Mouse (Mus musculus): ENCODE measurements at regions not wholly inside any gene's neighbourhood (a gene's known extent, or its start where the extent isn't known, plus 50 kb on each side); places are given as distances from the start of the nearest gene placed in this dataset.

DNA sequence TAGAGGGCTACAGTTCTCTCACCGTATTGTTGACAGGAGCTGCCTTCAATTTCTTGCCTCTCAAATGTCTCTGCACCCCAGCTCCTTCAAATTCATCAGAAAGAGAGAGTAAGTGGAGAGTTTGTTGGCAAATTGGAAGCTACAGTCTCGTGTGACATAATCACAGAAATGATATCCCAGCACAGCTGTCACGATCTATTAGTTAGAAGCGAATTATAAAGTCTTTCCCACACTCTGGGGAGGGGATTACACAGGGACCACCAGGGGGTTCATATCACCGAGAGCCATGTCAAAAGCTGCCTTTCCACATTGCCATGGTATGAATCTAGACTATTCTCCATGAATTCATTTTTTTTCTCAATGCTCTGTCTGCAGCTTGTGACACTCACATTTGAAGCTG is 260.3 kb upstream of the Gm9747 start:
- TF ChIP-seq CTCF (conservative IDR thresholded peaks at IDR 0.05; ENCODE audit: low read length): no peak
- TF ChIP-seq NANOG (IDR thresholded peaks at IDR 0.05; ENCODE audit: borderline replicate concordance, low read length): no peak
- TF ChIP-seq POU5F1 (IDR thresholded peaks at IDR 0.05; ENCODE audit: borderline replicate concordance, low read length): no peak
- no peaks in the 10 kb centered on the region for H3K4me1 ChIP-seq (replicated peaks; ENCODE audit: low read depth, low read length)

DNA sequence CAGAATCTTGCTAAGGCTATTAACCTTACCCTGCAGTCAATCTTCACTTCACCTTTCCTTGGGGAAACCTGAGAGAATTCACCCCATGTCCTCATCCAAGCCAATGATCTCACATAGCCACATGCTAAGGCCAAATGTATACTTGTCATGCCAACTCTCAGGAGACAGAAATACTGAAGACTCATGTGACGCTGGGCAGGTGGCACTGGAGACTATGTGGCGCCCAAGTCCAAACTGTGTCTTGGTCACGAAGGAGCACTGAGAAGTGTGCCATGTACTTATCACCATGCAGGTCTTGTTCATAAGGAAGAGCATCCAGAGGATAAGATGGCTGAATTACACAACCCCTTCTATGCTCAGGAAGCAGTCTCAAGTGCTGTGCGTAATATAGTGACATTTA is 259.4 kb upstream of the Gm9747 start:
- no peak for TF ChIP-seq POU5F1 (IDR thresholded peaks at IDR 0.05; ENCODE audit: borderline replicate concordance, low read length)
- TF ChIP-seq NANOG (IDR thresholded peaks at IDR 0.05; ENCODE audit: borderline replicate concordance, low read length): no peak
- no peak for TF ChIP-seq CTCF (conservative IDR thresholded peaks at IDR 0.05; ENCODE audit: low read length)
- no peaks in the 10 kb centered on the region for H3K4me1 ChIP-seq (replicated peaks; ENCODE audit: low read depth, low read length)

More for the DNA sequence above, 260.3 kb upstream of the Gm9747 start:
- Histone ChIP-seq H3K36me3 (ENCODE audit: insufficient read depth, low read length) (no peaks in the 10 kb centered on the region), H3K4me3 (replicated peaks; ENCODE audit: low read length) (no peak overlapping the region), H3K9me3 (ENCODE audit: low read length) (peaks cover 5% of the 10 kb centered on the region; the same call in 1 of the 2 replicates), H3K27me3 (ENCODE audit: insufficient read depth, low read length) (no peaks in the 10 kb centered on the region)

DNA sequence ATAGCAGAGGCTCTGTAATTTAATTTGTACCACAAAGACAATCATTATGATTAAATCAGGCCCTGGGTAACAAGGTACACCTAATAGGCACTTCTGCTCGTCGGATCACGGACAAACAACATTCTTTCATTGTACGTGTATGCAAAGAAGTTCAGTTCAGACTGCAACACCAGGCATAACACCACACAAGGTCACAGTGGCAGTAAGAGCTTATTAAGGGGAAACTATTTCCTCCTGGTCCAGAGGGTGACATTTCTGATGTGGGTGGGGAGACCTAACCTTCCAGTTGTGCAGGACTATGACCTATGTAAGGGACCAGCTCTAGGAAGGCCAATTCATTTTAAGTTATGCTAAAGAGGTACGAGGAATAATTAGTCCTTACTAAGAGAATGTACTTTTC is 225.0 kb upstream of the Gm9747 start:
- Histone ChIP-seq H3K4me3 (replicated peaks; ENCODE audit: low read length) (no peak overlapping the region), H3K4me1 (replicated peaks; ENCODE audit: low read depth, low read length) (peaks cover 10% of the 10 kb centered on the region), H3K9me3 (ENCODE audit: low read length) (no peaks in the 10 kb centered on the region), H3K36me3 (ENCODE audit: insufficient read depth, low read length) (no peaks in the 10 kb centered on the region), H3K27me3 (ENCODE audit: insufficient read depth, low read length) (0 out of 2 replicates have a peak, but pooled peaks cover 2% of the 10 kb centered on the region)
- no peak for TF ChIP-seq NANOG (IDR thresholded peaks at IDR 0.05; ENCODE audit: borderline replicate concordance, low read length)

More for the DNA sequence above, 259.4 kb upstream of the Gm9747 start:
- no peaks in the 10 kb centered on the region for H3K27me3 ChIP-seq (ENCODE audit: insufficient read depth, low read length)
- no peak overlapping the region for H3K4me3 ChIP-seq (replicated peaks; ENCODE audit: low read length)
- H3K9me3 ChIP-seq (ENCODE audit: low read length): peaks cover 10% of the 10 kb centered on the region; the same call in 1 of the 2 replicates
- no peaks in the 10 kb centered on the region for H3K36me3 ChIP-seq (ENCODE audit: insufficient read depth, low read length)

DNA sequence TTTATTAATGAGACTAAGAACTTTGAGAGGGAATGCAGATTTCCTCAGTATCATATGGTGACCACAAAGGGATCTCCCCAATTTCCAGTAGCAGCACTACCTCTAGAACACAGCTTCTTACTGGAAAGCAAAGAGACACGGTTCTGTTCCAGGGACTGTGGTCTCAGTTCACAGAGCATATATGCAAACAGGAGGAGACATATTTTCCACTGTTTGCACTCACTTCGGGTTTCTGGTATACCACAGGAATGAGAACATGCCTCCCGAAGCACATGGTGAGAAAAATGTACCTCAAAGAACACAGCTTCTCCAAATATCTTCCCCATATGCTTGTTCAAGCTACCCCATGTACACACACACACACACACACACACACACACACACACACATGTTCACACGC is 224.1 kb upstream of the Gm9747 start:
- no peaks in the 10 kb centered on the region for H3K36me3 ChIP-seq (ENCODE audit: insufficient read depth, low read length)
- H3K4me1 ChIP-seq (replicated peaks; ENCODE audit: low read depth, low read length): peaks cover 10% of the 10 kb centered on the region
- TF ChIP-seq POU5F1 (IDR thresholded peaks at IDR 0.05; ENCODE audit: borderline replicate concordance, low read length) (no peak), CTCF (conservative IDR thresholded peaks at IDR 0.05; ENCODE audit: low read length) (no peak), NANOG (IDR thresholded peaks at IDR 0.05; ENCODE audit: borderline replicate concordance, low read length) (no peak)
- H3K27me3 ChIP-seq (ENCODE audit: insufficient read depth, low read length): peaks cover 3% of the 10 kb centered on the region; the same call in 1 of the 2 replicates
- H3K4me3 ChIP-seq (replicated peaks; ENCODE audit: low read length): no peak overlapping the region
- no peaks in the 10 kb centered on the region for H3K9me3 ChIP-seq (ENCODE audit: low read length)

DNA sequence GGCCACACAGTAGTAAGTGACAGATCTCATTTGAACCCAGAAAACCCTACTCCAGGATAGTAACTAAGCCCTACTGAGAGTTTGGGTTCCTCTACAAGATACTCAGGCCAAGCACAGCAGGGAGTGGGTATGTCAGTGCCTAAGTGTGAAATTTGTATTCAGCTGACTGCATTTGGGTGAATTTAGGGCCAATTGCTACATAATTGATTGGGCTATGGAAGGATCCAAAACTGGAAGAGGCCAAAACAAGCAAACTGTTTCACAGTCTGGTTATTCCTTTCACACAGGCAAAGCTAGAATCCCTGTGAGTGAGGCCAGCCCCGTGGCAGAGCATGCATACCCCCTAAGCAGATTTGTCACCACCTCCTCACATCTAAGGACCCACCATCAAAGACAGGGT is 221.9 kb upstream of the Gm9747 start:
- no peak for TF ChIP-seq POU5F1 (IDR thresholded peaks at IDR 0.05; ENCODE audit: borderline replicate concordance, low read length)
- no peak for TF ChIP-seq CTCF (conservative IDR thresholded peaks at IDR 0.05; ENCODE audit: low read length)
- TF ChIP-seq NANOG (IDR thresholded peaks at IDR 0.05; ENCODE audit: borderline replicate concordance, low read length): no peak
- no peaks in the 10 kb centered on the region for H3K36me3 ChIP-seq (ENCODE audit: insufficient read depth, low read length)
- H3K4me1 ChIP-seq (replicated peaks; ENCODE audit: low read depth, low read length): peaks cover 10% of the 10 kb centered on the region
- H3K4me3 ChIP-seq (replicated peaks; ENCODE audit: low read length): no peak overlapping the region
- H3K27me3 ChIP-seq (ENCODE audit: insufficient read depth, low read length): peaks cover 3% of the 10 kb centered on the region; the same call in 1 of the 2 replicates
- no peaks in the 10 kb centered on the region for H3K9me3 ChIP-seq (ENCODE audit: low read length)

DNA sequence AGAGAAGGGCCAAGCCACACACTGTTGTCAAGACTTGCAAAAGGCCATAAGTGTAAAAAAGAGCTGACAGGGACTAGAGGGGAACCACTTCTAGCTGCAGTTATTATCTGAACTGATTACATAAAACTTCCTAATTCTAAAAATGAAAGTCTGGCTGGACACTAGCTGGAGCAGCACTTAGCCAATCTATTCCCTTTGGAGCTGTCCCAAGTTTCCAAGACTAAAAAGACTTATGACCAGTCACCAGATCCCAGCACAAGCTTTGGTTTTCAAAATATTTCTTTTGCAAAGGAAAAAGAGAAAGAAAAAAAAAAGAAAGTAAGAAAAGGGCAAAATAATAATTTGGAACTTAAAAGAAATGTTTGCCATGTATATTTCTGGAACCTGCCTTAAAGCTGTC is 217.6 kb upstream of the Gm9747 start:
- H3K9me3 ChIP-seq (ENCODE audit: low read length): no peaks in the 10 kb centered on the region
- TF ChIP-seq NANOG (IDR thresholded peaks at IDR 0.05; ENCODE audit: borderline replicate concordance, low read length): no peak
- no peak for TF ChIP-seq POU5F1 (IDR thresholded peaks at IDR 0.05; ENCODE audit: borderline replicate concordance, low read length)
- no peak for TF ChIP-seq CTCF (conservative IDR thresholded peaks at IDR 0.05; ENCODE audit: low read length)
- no peak overlapping the region for H3K4me3 ChIP-seq (replicated peaks; ENCODE audit: low read length)
- no peaks in the 10 kb centered on the region for H3K4me1 ChIP-seq (replicated peaks; ENCODE audit: low read depth, low read length)
- no peaks in the 10 kb centered on the region for H3K36me3 ChIP-seq (ENCODE audit: insufficient read depth, low read length)
- peaks cover 3% of the 10 kb centered on the region; the same call in 1 of the 2 replicates for H3K27me3 ChIP-seq (ENCODE audit: insufficient read depth, low read length)

DNA sequence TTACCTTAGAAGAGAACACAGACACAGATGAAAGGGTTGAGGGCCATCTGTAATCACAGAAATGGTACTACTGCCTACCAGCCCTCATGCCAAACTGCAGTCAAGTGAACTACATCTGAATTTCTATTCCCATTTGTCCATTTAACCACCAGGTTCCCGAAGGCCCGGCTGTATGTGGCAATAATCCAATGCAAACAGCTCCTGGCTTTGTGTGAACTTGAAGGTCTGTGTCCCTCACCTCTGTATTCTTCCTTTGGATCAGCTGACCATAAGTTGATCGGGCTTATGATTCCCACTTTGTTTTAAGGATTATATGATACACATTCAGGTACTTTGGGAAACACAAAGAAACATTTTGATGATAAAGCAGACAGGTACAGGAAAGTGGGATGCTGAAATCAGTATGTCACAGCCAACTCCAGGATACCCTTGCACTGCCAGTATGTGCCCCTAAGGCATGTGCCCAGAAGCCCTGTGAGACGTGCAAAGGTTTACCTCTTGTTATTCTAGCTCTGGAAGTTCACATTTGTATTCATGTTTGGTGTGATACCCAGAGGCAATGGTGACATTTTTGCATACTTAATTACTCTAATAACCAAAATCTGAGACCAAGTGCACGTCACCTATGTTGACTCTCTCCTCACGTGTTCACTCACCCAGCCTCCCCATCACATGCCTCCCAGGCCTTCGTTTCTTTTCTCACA is 214.1 kb upstream of the Gm9747 start:
- Histone ChIP-seq H3K9me3 (ENCODE audit: low read length) (no peaks in the 10 kb centered on the region), H3K4me1 (replicated peaks; ENCODE audit: low read depth, low read length) (no peaks in the 10 kb centered on the region), H3K4me3 (replicated peaks; ENCODE audit: low read length) (no peak overlapping the region), H3K27me3 (ENCODE audit: insufficient read depth, low read length) (no peaks in the 10 kb centered on the region), H3K36me3 (ENCODE audit: insufficient read depth, low read length) (no peaks in the 10 kb centered on the region)
- TF ChIP-seq POU5F1 (IDR thresholded peaks at IDR 0.05; ENCODE audit: borderline replicate concordance, low read length): no peak
- TF ChIP-seq CTCF (conservative IDR thresholded peaks at IDR 0.05; ENCODE audit: low read length): no peak
- no peak for TF ChIP-seq NANOG (IDR thresholded peaks at IDR 0.05; ENCODE audit: borderline replicate concordance, low read length)

DNA sequence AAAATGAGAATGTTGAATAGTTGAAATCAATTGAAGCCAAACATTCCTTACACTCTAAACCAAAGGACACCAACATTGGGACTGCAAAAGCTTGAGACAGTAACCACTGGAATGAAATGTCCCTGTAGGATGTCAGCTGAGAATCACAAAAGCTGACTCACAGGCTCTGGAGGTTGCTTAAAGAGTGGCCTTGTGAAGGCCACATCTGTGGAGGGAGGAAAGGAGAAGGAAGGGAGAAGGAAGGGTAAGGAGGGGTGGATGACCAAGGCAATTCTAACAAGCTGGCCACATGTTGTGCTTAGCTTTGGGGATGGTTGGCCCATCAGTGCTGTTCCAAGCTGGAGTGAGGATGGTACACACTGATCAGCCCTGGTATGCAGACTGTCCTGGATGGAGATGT is 205.2 kb upstream of the Gm9747 start:
- Histone ChIP-seq H3K4me1 (replicated peaks; ENCODE audit: low read depth, low read length) (no peaks in the 10 kb centered on the region), H3K9me3 (ENCODE audit: low read length) (no peaks in the 10 kb centered on the region), H3K4me3 (replicated peaks; ENCODE audit: low read length) (no peak overlapping the region), H3K36me3 (ENCODE audit: insufficient read depth, low read length) (no peaks in the 10 kb centered on the region), H3K27me3 (ENCODE audit: insufficient read depth, low read length) (no peaks in the 10 kb centered on the region)
- TF ChIP-seq CTCF (conservative IDR thresholded peaks at IDR 0.05; ENCODE audit: low read length) (no peak), POU5F1 (IDR thresholded peaks at IDR 0.05; ENCODE audit: borderline replicate concordance, low read length) (no peak), NANOG (IDR thresholded peaks at IDR 0.05; ENCODE audit: borderline replicate concordance, low read length) (no peak)

DNA sequence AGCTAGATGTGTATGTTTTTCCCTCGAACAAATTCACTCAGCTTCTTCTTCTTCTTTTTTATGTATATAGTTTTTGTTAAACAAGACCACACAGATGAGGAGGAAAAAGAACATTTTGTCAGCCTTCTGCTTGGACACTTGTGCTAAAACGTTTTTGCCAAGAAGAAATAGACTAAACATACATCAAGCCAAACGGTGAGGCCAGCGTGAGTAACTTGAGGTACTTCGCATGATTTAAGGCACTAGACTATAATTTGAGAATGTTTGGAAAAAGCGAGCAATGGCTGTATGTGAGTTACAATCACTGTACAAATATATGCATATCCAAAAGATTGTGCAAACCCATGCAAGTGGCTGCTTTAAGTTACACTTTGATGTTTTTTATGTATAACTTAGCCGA is 201.8 kb upstream of the Gm9747 start:
- no peaks in the 10 kb centered on the region for H3K9me3 ChIP-seq (ENCODE audit: low read length)
- H3K36me3 ChIP-seq (ENCODE audit: insufficient read depth, low read length): no peaks in the 10 kb centered on the region
- no peaks in the 10 kb centered on the region for H3K4me1 ChIP-seq (replicated peaks; ENCODE audit: low read depth, low read length)
- no peak overlapping the region for H3K4me3 ChIP-seq (replicated peaks; ENCODE audit: low read length)
- H3K27me3 ChIP-seq (ENCODE audit: insufficient read depth, low read length): no peaks in the 10 kb centered on the region
- TF ChIP-seq NANOG (IDR thresholded peaks at IDR 0.05; ENCODE audit: borderline replicate concordance, low read length): no peak
- TF ChIP-seq CTCF (conservative IDR thresholded peaks at IDR 0.05; ENCODE audit: low read length): no peak
- TF ChIP-seq POU5F1 (IDR thresholded peaks at IDR 0.05; ENCODE audit: borderline replicate concordance, low read length): no peak

Data from E14TG2a.4 (cell line).